Mouse (Mus musculus) adrenal gland, postnatal 10 days (tissue): ENCODE data around the gene Bicra. TPM values are rescaled to one million over a fixed set of nuclear protein-coding genes. Genes with fewer than 3 reads are reported as not detected.

ENCODE experiments used
- DNase-seq: peaks from one replicate; pipeline ENCODE4 v3.0.0; 2021; ENCODE audit warnings: mixed read lengths
- total RNA-seq, 2 experiments: library from RNA; stranded (reverse); gene quantifications; 2 replicates each; pipeline ENCODE4 v1.2.3; 2021

Bicra gene
- total RNA-seq, 2 experiments from 2014 or later, result 8.5 to 11.0 TPM

GRCm38 (mm10) chr7:16014521-16015175 is 33.1 kb downstream of the Bicra start:
- peak; percentile 65 for DNase-seq

GRCm38 (mm10) chr7:16013722-16014275 is 33.9 kb downstream of the Bicra start:
- DNase-seq, result no peak

GRCm38 (mm10) chr7:16012576-16013263 is 35.0 kb downstream of the Bicra start:
- peak; percentile 49 for DNase-seq

GRCm38 (mm10) chr7:16011418-16012085 is 36.2 kb downstream of the Bicra start:
- no peak for DNase-seq

- DNase-seq, result no peak
Observed at GRCm38 (mm10) chr7:16010649-16011048, 37.1 kb downstream of the Bicra start.

- no peak for DNase-seq
Observed at GRCm38 (mm10) chr7:16009636-16010035, 38.1 kb downstream of the Bicra start.

- DNase-seq, result no peak
Observed at GRCm38 (mm10) chr7:16005020-16005419, 42.7 kb downstream of the Bicra start.

- DNase-seq, result no peak
Observed at GRCm38 (mm10) chr7:16004177-16004856, 43.4 kb downstream of the Bicra start.

- DNase-seq, result no peak
Observed at GRCm38 (mm10) chr7:16003032-16003431, 44.7 kb downstream of the Bicra start.

GRCm38 (mm10) chr7:16002171-16002570 is 45.5 kb downstream of the Bicra start:
- peak; percentile 77 for DNase-seq

- no peak for DNase-seq
Observed at GRCm38 (mm10) chr7:16001691-16002090, 46.0 kb downstream of the Bicra start.

GRCm38 (mm10) chr7:15993789-15994188 is 53.9 kb downstream of the Bicra start:
- no peak for DNase-seq

- DNase-seq, result no peak
Observed at GRCm38 (mm10) chr7:15993152-15993551, 54.6 kb downstream of the Bicra start.

GRCm38 (mm10) chr7:15991764-15992163 is 56.0 kb downstream of the Bicra start:
- DNase-seq, result no peak

- no peak for DNase-seq
Observed at GRCm38 (mm10) chr7:15987661-15988356, 59.9 kb downstream of the Bicra start.

GRCm38 (mm10) chr7:15982729-15983407 is 64.9 kb downstream of the Bicra start:
- DNase-seq, result no peak

GRCm38 (mm10) chr7:15981538-15981937 is 66.2 kb downstream of the Bicra start:
- peak; percentile 59 for DNase-seq

- DNase-seq, result peak; percentile 48
Observed at GRCm38 (mm10) chr7:15980246-15980645, 67.5 kb downstream of the Bicra start.

- DNase-seq, result peak; percentile 75
Observed at GRCm38 (mm10) chr7:15975904-15976303, 71.8 kb downstream of the Bicra start.

- DNase-seq, result no peak
Observed at GRCm38 (mm10) chr7:15975451-15975850, 72.3 kb downstream of the Bicra start.

GRCm38 (mm10) chr7:15974712-15975111 is 73.0 kb downstream of the Bicra start:
- peak; percentile 78 for DNase-seq
